Mouse (Mus musculus) heart, embryonic 14.5 days (tissue): ENCODE measurements around the gene Trappc10. TPM values are rescaled to one million over a fixed set of nuclear protein-coding genes. Genes with fewer than 3 reads are reported as not detected.

ENCODE experiments used
- ATAC-seq: fragments of 200-750 bp; cut with Nextera tagmentation; 2 replicates; pipeline ENCODE4 v1.8.0; 2017; ENCODE audit warnings: low read depth, moderate TSS enrichment; ENCODE audit not compliant: insufficient number of reproducible peaks, insufficient read depth, low FRiP score
- H3K27ac ChIP-seq, 2 experiments: fragments of 200-500 bp in 1 of 2; fragments of 300-500 bp in 1 of 2; sonication (generic) in 1 of 2; replicated peaks in 1 of 2; 2 replicates each; pipeline ENCODE4 v1.5.1; 2012 to 2014; ENCODE audit warnings: low read depth in 2 of 2, low read length in 2 of 2, control low read depth in 1 of 2, mild to moderate bottlenecking in 1 of 2, mixed read lengths in 1 of 2; ENCODE audit not compliant: control insufficient read depth in 1 of 2, insufficient read depth in 1 of 2
- H3K27me3 ChIP-seq: fragments of 300-500 bp; sonication (generic); 2 replicates; pipeline ENCODE4 v1.6.1; 2014; ENCODE audit warnings: mild to moderate bottlenecking, low read length, control low read depth; ENCODE audit not compliant: control insufficient read depth, insufficient read depth
- H3K36me3 ChIP-seq: fragments of 300-500 bp; sonication (generic); 2 replicates; pipeline ENCODE4 v1.6.1; 2014; ENCODE audit warnings: mild to moderate bottlenecking, control low read depth, low read length, mixed read lengths; ENCODE audit not compliant: control insufficient read depth, insufficient read depth
- H3K4me1 ChIP-seq, 2 experiments: fragments of 200-500 bp in 1 of 2; fragments of 300-500 bp in 1 of 2; sonication (generic) in 1 of 2; 2 replicates each; pipeline ENCODE4 v1.6.1; 2012 to 2014; ENCODE audit warnings: low read length in 2 of 2, control low read depth in 1 of 2, mixed read lengths in 1 of 2; ENCODE audit not compliant: control insufficient read depth in 2 of 2, insufficient read depth in 2 of 2
- H3K4me2 ChIP-seq: fragments of 300-500 bp; sonication (generic); 2 replicates; pipeline ENCODE4 v1.6.1; 2014; ENCODE audit warnings: mild to moderate bottlenecking, low read length
- H3K4me3 ChIP-seq, 2 experiments: fragments of 200-500 bp in 1 of 2; fragments of 300-500 bp in 1 of 2; sonication (generic) in 1 of 2; 2 replicates each; pipeline ENCODE4 v1.5.1; 2012 to 2014; ENCODE audit warnings: low read length in 2 of 2, mild to moderate bottlenecking in 2 of 2, control low read depth in 1 of 2, low read depth in 1 of 2, moderate library complexity in 1 of 2; ENCODE audit not compliant: control insufficient read depth in 1 of 2, insufficient read depth in 1 of 2
- H3K9ac ChIP-seq: fragments of 300-500 bp; sonication (generic); 2 replicates; pipeline ENCODE4 v1.6.1; 2014; ENCODE audit warnings: mild to moderate bottlenecking, low read length
- H3K9me3 ChIP-seq: fragments of 300-500 bp; sonication (generic); 2 replicates; pipeline ENCODE4 v1.6.1; 2016; ENCODE audit warnings: low read length, control low read depth; ENCODE audit not compliant: control insufficient read depth
- WGBS: fragments of 180-500 bp; shearing (Covaris S2); extraction: QIAGEN DNeasy Blood & Tissue Kit; methylation state at CpG from one replicate; pipeline ENCODE4 v1.1.7; 2014; 5-methylcytosine and 5-hydroxymethylcytosine counted together
- polyA plus RNA-seq: library from polyadenylated mRNA; unstranded; fragments of >200 nt; fragmentation: Nextera tagmentation; extraction: Ambion mirVana; gene quantifications from 2 replicates; pipeline ENCODE4 v1.2.1, GENCODE M21; 2014

Gene Trappc10
- polyA plus RNA-seq, 1 experiment from 2014 or later = 19.0 TPM

DNA sequence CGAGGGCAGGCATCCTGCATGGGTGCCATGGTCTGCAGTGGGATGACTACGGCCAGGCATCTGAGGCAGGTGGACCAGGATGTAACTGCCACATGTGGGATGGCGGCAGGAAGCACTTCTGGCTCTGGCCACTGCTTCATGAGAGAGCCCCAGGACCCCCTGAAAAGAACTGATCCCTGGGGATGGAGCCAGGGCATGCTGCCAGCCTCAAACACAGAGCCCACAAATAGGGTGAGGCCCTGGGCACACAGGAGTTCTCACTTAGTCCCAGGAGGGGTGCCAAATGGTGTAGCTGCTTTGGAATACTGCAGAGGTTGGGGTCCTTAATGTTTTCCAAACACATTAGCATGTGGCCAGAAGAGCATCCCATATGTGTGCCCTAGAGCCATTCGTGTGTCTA, 41.5 kb upstream of the Trappc10 start:
- 88% methylated on average over 4 of the region's 4 CpGs for WGBS
- peaks cover 65% of the 10 kb centered on the region for H3K36me3 ChIP-seq

DNA sequence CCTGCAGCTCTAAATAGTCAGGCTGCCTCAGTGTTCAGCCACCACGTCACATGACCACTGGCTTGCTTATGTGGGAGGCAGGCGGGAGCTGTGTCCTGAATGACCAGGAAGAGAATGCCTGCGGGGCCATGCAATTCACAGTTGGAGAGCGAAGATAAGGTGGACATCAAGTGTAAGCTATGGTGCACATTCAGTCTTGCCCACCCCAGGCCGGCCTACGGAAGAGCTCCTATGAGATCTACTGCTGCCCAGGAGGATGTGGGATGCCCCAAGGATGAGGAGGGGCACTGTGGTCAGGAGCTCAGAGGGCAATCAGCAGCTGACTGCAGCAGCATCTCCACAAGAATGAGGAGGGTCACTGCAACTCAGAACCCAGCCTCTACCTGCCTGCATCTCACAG, 41.0 kb upstream of the Trappc10 start:
- no peak for ATAC-seq
- 63% methylated on average over 6 of the region's 6 CpGs for WGBS
- Histone ChIP-seq H3K9ac (no peak overlapping the region; the same call in 1 of the 2 replicates), H3K9me3 (no peaks in the 10 kb centered on the region), H3K4me2 (no peak overlapping the region), H3K4me1 (no peaks in the 10 kb centered on the region; a peak in 1 of 4 replicates), H3K36me3 (peaks cover 70% of the 10 kb centered on the region), H3K27ac (no peak overlapping the region), H3K27me3 (no peaks in the 10 kb centered on the region), H3K4me3 (no peak overlapping the region)

More for the DNA sequence above, 41.5 kb upstream of the Trappc10 start:
- ATAC-seq = no peak
- H3K4me1 ChIP-seq = no peaks in the 10 kb centered on the region; a peak in 1 of 4 replicates
- H3K27me3 ChIP-seq = no peaks in the 10 kb centered on the region
- no peak overlapping the region for H3K27ac ChIP-seq
- H3K9me3 ChIP-seq = no peaks in the 10 kb centered on the region
- H3K9ac ChIP-seq = no peak overlapping the region
- no peak overlapping the region for H3K4me3 ChIP-seq
- no peak overlapping the region for H3K4me2 ChIP-seq

DNA sequence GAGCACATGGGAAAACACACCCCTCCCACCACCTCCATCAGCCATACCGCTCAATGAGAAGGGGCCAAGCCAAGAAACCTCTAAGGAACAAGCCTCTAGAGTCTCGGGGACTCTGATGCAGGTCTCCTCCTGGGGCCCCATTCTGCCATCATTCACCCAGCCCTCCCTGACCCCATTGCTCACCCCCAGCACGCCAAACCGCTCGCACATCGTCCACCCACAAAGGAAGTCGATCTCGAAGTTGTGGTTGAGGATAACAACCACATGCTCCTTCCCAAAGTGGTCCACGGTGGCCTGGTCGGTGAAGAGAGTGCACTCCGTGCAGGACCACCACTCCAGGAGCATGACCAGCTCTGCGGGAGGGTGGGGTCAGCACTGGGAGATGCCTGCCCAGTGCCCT, 40.4 kb upstream of the Trappc10 start:
- ATAC-seq = no peak
- H3K4me1 ChIP-seq = no peaks in the 10 kb centered on the region; a peak in 1 of 4 replicates
- H3K9ac ChIP-seq = no peak overlapping the region
- H3K36me3 ChIP-seq = peaks cover 75% of the 10 kb centered on the region
- no peak overlapping the region for H3K27ac ChIP-seq
- H3K4me2 ChIP-seq = no peak overlapping the region
- WGBS = 91% methylated on average over 12 of the region's 12 CpGs
- H3K27me3 ChIP-seq = no peaks in the 10 kb centered on the region
- H3K4me3 ChIP-seq = no peak overlapping the region
- no peaks in the 10 kb centered on the region for H3K9me3 ChIP-seq

DNA sequence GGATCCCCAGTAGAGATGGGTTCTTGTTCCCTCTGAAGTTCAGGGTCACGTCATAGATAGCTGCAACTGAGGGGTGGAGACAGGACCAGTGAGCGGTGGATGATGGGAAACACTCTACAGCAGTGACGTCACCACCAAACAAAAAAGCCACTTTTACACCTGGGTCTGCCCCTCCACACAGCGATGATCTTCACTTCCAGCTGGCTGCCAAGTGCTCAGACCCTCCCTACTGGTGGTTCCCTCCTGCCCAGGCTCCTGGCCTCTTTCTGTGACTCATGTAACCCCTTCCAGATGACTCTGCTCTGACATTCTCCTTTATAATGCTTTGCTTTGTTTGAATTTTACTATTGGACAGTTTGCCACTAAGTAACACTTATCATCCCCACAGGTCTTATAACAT, 38.0 kb upstream of the Trappc10 start:
- Histone ChIP-seq H3K27me3 (no peaks in the 10 kb centered on the region), H3K36me3 (peaks cover 84% of the 10 kb centered on the region), H3K9me3 (no peaks in the 10 kb centered on the region), H3K4me2 (no peak overlapping the region), H3K9ac (no peak overlapping the region), H3K27ac (no peak overlapping the region), H3K4me1 (no peaks in the 10 kb centered on the region; a peak in 1 of 4 replicates), H3K4me3 (no peak overlapping the region)
- ATAC-seq = no peak
- 85% methylated on average over 4 of the region's 4 CpGs for WGBS

DNA sequence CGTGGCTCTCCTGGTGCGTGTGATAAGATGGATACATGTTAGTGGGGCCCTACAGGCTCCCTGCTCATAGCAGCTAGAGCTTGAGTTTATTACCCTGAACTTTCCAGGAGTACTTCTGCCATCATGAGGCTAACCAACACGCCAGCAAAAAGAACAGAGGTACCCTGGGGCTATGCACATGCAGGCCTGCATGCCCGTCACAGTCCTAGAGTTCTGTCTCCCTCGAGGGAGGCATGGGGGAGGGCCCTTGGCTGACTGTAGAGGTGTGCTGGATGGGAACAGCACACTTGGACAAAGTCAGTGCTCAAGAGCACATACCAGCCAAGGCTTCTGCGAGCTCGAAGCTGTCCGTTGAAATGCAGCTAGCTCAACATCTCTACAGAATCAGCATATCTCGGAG, 36.0 kb upstream of the Trappc10 start:
- H3K4me1 ChIP-seq = no peaks in the 10 kb centered on the region; a peak in 1 of 4 replicates
- peaks cover 72% of the 10 kb centered on the region for H3K36me3 ChIP-seq
- no peak overlapping the region for H3K27ac ChIP-seq
- H3K9ac ChIP-seq = no peak overlapping the region
- H3K9me3 ChIP-seq = no peaks in the 10 kb centered on the region
- no peak for ATAC-seq
- WGBS = 79% methylated on average over 9 of the region's 9 CpGs
- H3K27me3 ChIP-seq = no peaks in the 10 kb centered on the region
- H3K4me2 ChIP-seq = no peak overlapping the region
- H3K4me3 ChIP-seq = no peak overlapping the region

DNA sequence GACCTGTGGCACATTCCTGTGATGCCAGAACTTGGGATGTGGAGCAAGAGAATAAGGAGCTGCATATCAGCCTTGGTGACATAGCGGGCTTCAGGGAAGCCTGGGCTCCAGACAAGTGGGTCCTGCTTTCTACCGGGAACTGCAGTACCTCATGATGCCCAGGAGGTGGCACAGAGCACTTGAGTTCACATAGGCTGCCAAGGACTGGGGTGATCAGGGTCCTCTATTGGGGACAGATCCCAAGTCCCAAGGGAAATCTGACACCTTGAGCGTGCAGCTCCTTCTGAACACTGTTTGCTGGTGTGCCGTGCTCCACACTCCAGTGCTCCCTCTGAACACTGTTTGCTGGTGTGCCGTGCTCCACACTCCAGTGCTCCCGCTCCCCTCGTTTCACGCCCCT, 34.8 kb upstream of the Trappc10 start:
- H3K27ac ChIP-seq = no peak overlapping the region
- no peak overlapping the region for H3K4me2 ChIP-seq
- WGBS = 50% methylated on average over 8 of the region's 8 CpGs
- peak; percentile 22; the same call in 1 of the 2 replicates for ATAC-seq
- H3K36me3 ChIP-seq = peaks cover 75% of the 10 kb centered on the region
- H3K27me3 ChIP-seq = no peaks in the 10 kb centered on the region
- no peaks in the 10 kb centered on the region for H3K9me3 ChIP-seq
- no peaks in the 10 kb centered on the region; a peak in 1 of 4 replicates for H3K4me1 ChIP-seq
- H3K4me3 ChIP-seq = no peak overlapping the region
- no peak overlapping the region for H3K9ac ChIP-seq

DNA sequence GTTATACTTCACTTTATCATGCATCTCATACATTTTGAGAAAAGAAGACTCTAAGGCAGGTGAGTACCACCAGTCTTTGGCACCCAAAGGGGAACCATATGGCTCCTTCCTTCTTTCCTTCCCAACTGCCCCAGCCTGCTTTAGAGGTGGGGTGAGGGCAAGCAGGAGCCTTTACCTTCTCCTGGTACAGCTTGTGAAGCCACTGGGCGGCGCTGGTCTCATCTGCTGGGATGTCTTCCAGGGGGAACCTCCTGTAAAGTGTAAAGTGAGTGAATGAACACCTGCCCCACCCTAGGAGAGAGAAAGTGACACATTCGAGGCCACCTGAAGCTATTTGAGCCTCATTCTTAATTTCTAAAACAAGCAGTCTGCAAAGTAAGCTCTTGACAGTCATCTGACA, 33.4 kb upstream of the Trappc10 start:
- no peaks in the 10 kb centered on the region for H3K9me3 ChIP-seq
- H3K27me3 ChIP-seq = no peaks in the 10 kb centered on the region
- WGBS = 71% methylated on average over 3 of the region's 3 CpGs
- peaks cover 5 to 8% of the 10 kb centered on the region in 2 experiments for H3K4me1 ChIP-seq
- peaks cover 76% of the 10 kb centered on the region for H3K36me3 ChIP-seq
- H3K4me3 ChIP-seq = no peak overlapping the region
- no peak overlapping the region for H3K27ac ChIP-seq
- H3K4me2 ChIP-seq = no peak overlapping the region
- ATAC-seq = no peak
- no peak overlapping the region for H3K9ac ChIP-seq

DNA sequence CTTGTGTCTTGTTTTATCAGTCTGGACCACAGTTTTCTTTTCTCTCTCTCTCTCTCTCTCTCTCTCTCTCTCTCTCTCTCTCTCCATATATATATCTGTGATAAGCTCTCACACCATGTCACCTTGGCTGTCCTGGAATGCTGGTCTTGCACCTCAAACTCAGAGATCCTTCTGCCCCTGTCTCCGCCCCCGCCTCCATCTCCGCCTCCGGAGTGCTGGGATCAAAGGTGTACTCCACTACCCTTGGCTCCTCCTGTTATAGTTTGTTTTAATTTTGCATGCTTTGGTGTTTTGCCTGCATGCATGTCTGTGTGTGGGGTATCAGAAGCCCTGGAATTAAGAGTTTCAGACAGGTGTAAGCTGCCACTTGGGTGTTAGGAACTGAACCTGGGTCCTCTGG, 31.8 kb upstream of the Trappc10 start:
- no peak for ATAC-seq

More for the DNA sequence above, 31.8 kb upstream of the Trappc10 start:
- Histone ChIP-seq H3K4me3 (no peak overlapping the region), H3K36me3 (peaks cover 73% of the 10 kb centered on the region), H3K9me3 (no peaks in the 10 kb centered on the region), H3K4me2 (no peak overlapping the region), H3K27ac (no peak overlapping the region), H3K27me3 (no peaks in the 10 kb centered on the region), H3K4me1 (peaks cover 9% of the 10 kb centered on the region in 2 experiments), H3K9ac (no peak overlapping the region)
- WGBS = 92% methylated on average over 4 of the region's 4 CpGs
